Mouse (Mus musculus): ENCODE results near the gene Tmem135.

GRCm38 (mm10) chr7:89198499-89198898 lies 205.5 kb downstream of the Tmem135 start:
- TF ChIP-seq CTCF (IDR thresholded peaks at IDR 0.05; ENCODE audit: extremely low read depth, insufficient read length, insufficient replicate concordance, low read depth, low read length) (no peak), POLR2A (IDR thresholded peaks at IDR 0.05; ENCODE audit: low read depth, low read length) (no peak)

All from small intestine, adult 2 months (tissue).